Mouse (Mus musculus): Measurements from ENCODE around the gene Il21r.

DNA sequence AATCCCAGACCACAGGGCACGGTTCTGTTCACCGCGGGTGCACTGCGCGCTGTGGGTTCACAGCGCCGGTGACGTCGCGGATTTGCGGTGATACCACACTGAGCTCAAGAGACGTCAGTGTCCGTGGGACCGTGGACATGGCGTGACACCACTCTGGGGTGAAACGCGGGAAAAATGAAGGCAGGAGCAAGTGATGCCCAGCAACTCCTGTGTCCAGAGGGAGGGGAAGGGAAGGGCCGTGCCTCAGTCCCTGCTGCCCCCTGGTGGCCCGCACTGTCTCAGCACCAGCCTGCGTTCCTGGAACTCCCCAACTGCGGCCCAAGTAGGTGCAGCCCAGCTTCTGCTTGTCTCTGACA is 21.9 kb upstream of the Il21r start:
- no peak for TF ChIP-seq EP300 (IDR thresholded peaks at IDR 0.05; ENCODE audit: low read depth in 1 of 2, low read length in 2 of 2)
- no peak for TF ChIP-seq NRF1 (IDR thresholded peaks at IDR 0.05; ENCODE audit: insufficient read depth, low read depth, low read length, poor library complexity, severe bottlenecking)
- no peak for TF ChIP-seq POLR2A (IDR thresholded peaks at IDR 0.05; ENCODE audit: control insufficient read depth in 1 of 2, insufficient read depth in 1 of 2, low read depth in 1 of 2, low read length in 2 of 2, poor library complexity in 1 of 2)
- peak; percentile 92 to 99 (median 97) for TF ChIP-seq CTCF (IDR thresholded peaks at IDR 0.05 in 2 of 3, conservative IDR thresholded peaks at IDR 0.05 in 1 of 3; ENCODE audit: control insufficient read depth in 1 of 3, insufficient read depth in 1 of 3, low read depth in 2 of 3, low read length in 3 of 3, poor library complexity in 1 of 3, severe bottlenecking in 1 of 3)
- TF ChIP-seq E2F4 (IDR thresholded peaks at IDR 0.05; ENCODE audit: borderline replicate concordance, low read depth, low read length): no peak
- peak; percentile 99 for TF ChIP-seq SMC3 (IDR thresholded peaks at IDR 0.05; ENCODE audit: low read depth, low read length)
- no peak for TF ChIP-seq POLR2AphosphoS2 (IDR thresholded peaks at IDR 0.05; ENCODE audit: low read length)
